ENCODE assay signal across 18 mouse cellular contexts in the genomic region with DNA sequence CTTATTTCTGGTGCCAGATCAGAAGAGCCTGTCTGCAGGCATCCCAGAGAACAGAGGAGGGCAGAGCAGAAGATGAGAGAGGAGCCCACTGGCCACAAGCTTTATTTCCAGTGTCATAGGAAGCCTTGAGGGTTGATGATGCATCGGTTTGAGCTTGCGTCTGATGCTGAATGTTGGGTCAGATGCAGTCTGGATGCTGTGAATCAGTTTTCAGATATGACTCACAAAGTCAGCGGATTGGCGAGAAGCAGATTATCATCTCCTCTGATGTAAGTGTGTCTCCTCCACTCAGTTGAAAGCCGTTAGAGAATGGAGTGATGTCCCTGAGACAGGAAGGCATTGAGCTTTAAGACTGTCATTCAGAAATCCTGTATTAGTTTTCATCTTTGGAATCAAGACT.
DNase-seq lines count a peak whose midpoint lies in the region.
"Had no signal": no experiment of that assay in that cellular context is flagged by ENCODE, and none has a peak within 500 bp of the region (broad histone marks: within the 10 kb centered on the region; RNA-seq: fewer than 3 reads in every experiment).

No protein-coding gene starts in this region.

- DNase-seq in frontal cortex, adult 2 months (ENCODE audit: extremely low spot score in 1 of 2, low spot score in 1 of 2), result peak; percentile 3 to 45
- no peak for DNase-seq in frontal cortex, postnatal 14 days (ENCODE audit: low spot score in 2 of 2)
- DNase-seq in layer of hippocampus, adult 8-10 months (ENCODE audit: low spot score in 2 of 2), result peak; percentile 5 to 7
- DNase-seq in layer of hippocampus, postnatal 10 days (ENCODE audit: low spot score in 2 of 2), result no peak
- DNase-seq in right cerebral cortex, adult 18-20 months, result peak; percentile 29
- DNase-seq in right cerebral cortex, postnatal 25 days, result no peak
- DNase-seq in brain, adult 2 months (ENCODE audit: low read depth, low spot score), result peak; percentile 67
- DNase-seq: adrenal gland, adult 2 months; adrenal gland, postnatal 14 days; B cell, adult 2 months; cerebellum, adult 11-12 months; cerebellum, adult 8-10 months; cerebellum, postnatal 10 days; gastrocnemius, postnatal 10 days; gastrocnemius, postnatal 36 days; heart, adult 2 months; heart, postnatal 14 days; heart, postnatal 4 days had no signal

Comparison
In these comparisons a context has a peak if more than half of its experiments do, and no peak if none do; other contexts are left out.
1. DNase-seq: peak in frontal cortex, adult 2 months (2 of 2), layer of hippocampus, adult 8-10 months (2 of 2), right cerebral cortex, adult 18-20 months (single experiment) and brain, adult 2 months (single experiment); none in frontal cortex, postnatal 14 days (0 of 2), layer of hippocampus, postnatal 10 days (0 of 2) and right cerebral cortex, postnatal 25 days (single experiment).